Comparison of ENCODE assay signal across 19 mouse cellular contexts in genomic region chr16:30050767-30051490, GRCm38 (mm10). TPM values are rescaled to one million over a fixed set of nuclear protein-coding genes. Genes with fewer than 3 reads are reported as not detected.
A peak's percentile ranks its signal among the peaks of the same experiment; 100 is the strongest.
DNase-seq lines count a peak whose midpoint lies in the region; ATAC-seq and TF ChIP-seq lines count a peak whose summit lies in the region.
"Had no signal": no experiment of that assay in that cellular context is flagged by ENCODE, and none has a peak within 500 bp of the region (broad histone marks: within the 10 kb centered on the region; RNA-seq: fewer than 3 reads in every experiment).

No protein-coding gene starts in this region.

- H3K27ac ChIP-seq in liver, postnatal 0 days (ENCODE audit: low read depth): 0 out of 2 replicates have a peak overlapping the region, but pooled peaks have one; percentile 16
- H3K27ac ChIP-seq: embryonic facial prominence, embryonic 12.5 days; forebrain, embryonic 15.5 days; heart, embryonic 10.5 days; liver, embryonic 14.5 days; midbrain, embryonic 12.5 days; neural tube, embryonic 12.5 days had no signal

- DNase-seq in liver, postnatal 0 days: peak; percentile 57
- no peak for DNase-seq in liver
- DNase-seq in kidney, adult 9 months: peak; percentile 65
- DNase-seq in kidney, postnatal 36 days: peak; percentile 37 to 65
- DNase-seq in adrenal gland, adult (ENCODE audit: inconsistent age in 2 of 2, low spot score in 1 of 2): no peak
- no peak for DNase-seq in c-Kit-positive CD71-positive TER-119-positive erythroid progenitor cells, embryonic 14.5 days (ENCODE audit: low spot score)
- DNase-seq: adrenal gland, postnatal 10 days; cerebellum, adult 9-11 months; heart, postnatal 10 days; right cerebral cortex, adult 18-20 months had no signal

- H3K4me1 ChIP-seq in liver, postnatal 0 days (ENCODE audit: insufficient read depth): peaks cover 20% of the 10 kb centered on the region
- H3K4me1 ChIP-seq: forebrain, embryonic 15.5 days; neural tube, embryonic 12.5 days had no signal

- no peak for ATAC-seq in liver, postnatal 0 days
- no peak for ATAC-seq in erythroblast, adult 5-6 weeks (replicated peaks; ENCODE audit: low FRiP score, poor library complexity, severe bottlenecking)
- ATAC-seq: forebrain, embryonic 15.5 days; lung, postnatal 0 days; Patski had no signal

- H3K4me2 ChIP-seq in liver, postnatal 0 days (ENCODE audit: low read depth, low read length): no peak overlapping the region
- H3K4me2 ChIP-seq: embryonic facial prominence, embryonic 12.5 days; forebrain, embryonic 15.5 days; midbrain, embryonic 12.5 days; neural tube, embryonic 12.5 days had no signal

- no peak for TF ChIP-seq CTCF in liver, postnatal 0 days (IDR thresholded peaks at IDR 0.05; ENCODE audit: low read depth)

- 0 out of 2 replicates have a peak overlapping the region, but pooled peaks have one; percentile 21 for H3K9ac ChIP-seq in liver, postnatal 0 days (replicated peaks)
- H3K9ac ChIP-seq: embryonic facial prominence, embryonic 12.5 days; forebrain, embryonic 15.5 days; liver, embryonic 14.5 days; midbrain, embryonic 12.5 days; neural tube, embryonic 12.5 days had no signal

- no peak for TF ChIP-seq EP300 in liver, postnatal 0 days (IDR thresholded peaks at IDR 0.05; ENCODE audit: low read depth)

- WGBS in liver, postnatal 0 days (ENCODE audit: insufficient replicate concordance): 46% methylated on average over 10 of the region's 10 CpGs

- no peak overlapping the region for H3K4me3 ChIP-seq in liver, postnatal 0 days (ENCODE audit: low read depth, low read length)
- H3K4me3 ChIP-seq: embryonic facial prominence, embryonic 12.5 days; forebrain, embryonic 15.5 days; heart, embryonic 10.5 days; midbrain, embryonic 12.5 days; neural tube, embryonic 12.5 days had no signal

- H3K9me3 ChIP-seq in liver, postnatal 0 days (ENCODE audit: low read length): no peaks in the 10 kb centered on the region
- H3K9me3 ChIP-seq: embryonic facial prominence, embryonic 12.5 days; forebrain, embryonic 15.5 days; heart, embryonic 10.5 days; midbrain, embryonic 12.5 days; neural tube, embryonic 12.5 days had no signal

- no peaks in the 10 kb centered on the region for H3K36me3 ChIP-seq in liver, postnatal 0 days (replicated peaks; ENCODE audit: insufficient read depth, low read length)
- H3K36me3 ChIP-seq: embryonic facial prominence, embryonic 12.5 days; forebrain, embryonic 15.5 days; heart, embryonic 10.5 days; midbrain, embryonic 12.5 days; neural tube, embryonic 12.5 days had no signal

- no peaks in the 10 kb centered on the region for H3K27me3 ChIP-seq in liver, postnatal 0 days (ENCODE audit: insufficient read depth, low read length)
- H3K27me3 ChIP-seq: embryonic facial prominence, embryonic 12.5 days; forebrain, embryonic 15.5 days; Patski had no signal

RNA-seq across cellular contexts. Expression of gene Hes1, which starts 13.3 kb away (rescaled TPM):
- polyA plus RNA-seq in liver, postnatal 0 days (2015; fragmentation: Nextera tagmentation; extraction: Ambion mirVana): 14.3 and 20.1 TPM in 2 replicates
- not detected in 2 replicates for total RNA-seq in erythroblast, adult 5-6 weeks (2015; ENCODE audit: low replicate concordance)
- total RNA-seq in erythroblast, adult 5-6 weeks (2017; ENCODE audit: low replicate concordance): 0.26 and 10.9 TPM in 2 replicates

Comparison
In these comparisons a context has a peak if more than half of its experiments do, and no peak if none do; other contexts are left out.
1. DNase-seq: peak in liver, postnatal 0 days (single experiment), kidney, adult 9 months (single experiment) and kidney, postnatal 36 days (2 of 2); none in liver (single experiment), adrenal gland, adult (0 of 2) and c-Kit-positive CD71-positive TER-119-positive erythroid progenitor cells, embryonic 14.5 days (single experiment).